Mouse (Mus musculus): ENCODE measurements around the gene Bpifb6. TPM values are rescaled to one million over a fixed set of nuclear protein-coding genes. Genes with fewer than 3 reads are reported as not detected.

Gene Bpifb6
- 1 to 10 TPM in 1 of 2 experiments, under 1 TPM in 1; 0.60 to 6.6 TPM for total RNA-seq (2021)
- long read RNA-seq, experiment 1, partial matches to known transcripts, result 8 of 8 reads
- long read RNA-seq, experiment 1, other reads (novel, unspliced or antisense), result 0 of 8 reads
- long read RNA-seq, experiment 2, result 0 reads

DNA sequence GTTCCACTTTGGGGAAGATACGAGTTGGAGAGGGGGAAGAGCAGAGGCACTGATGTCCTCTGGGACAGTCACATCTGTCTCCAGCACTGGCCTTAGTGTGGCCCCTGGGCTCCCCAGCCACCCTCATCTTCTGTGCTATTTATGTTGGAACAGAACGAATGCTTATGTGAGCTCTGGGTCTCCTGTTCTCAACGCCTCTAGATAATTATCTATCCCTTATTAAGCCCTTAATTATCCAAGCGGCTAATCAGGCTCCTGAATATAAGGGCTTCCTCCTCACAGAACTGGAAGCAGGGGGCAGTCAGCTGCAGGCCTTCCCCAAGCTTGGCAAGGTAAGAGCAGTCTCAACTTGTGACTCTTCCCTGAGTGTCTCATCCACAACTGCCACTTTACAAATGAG lies at the start of gene Bpifb6:
Gene Bpifb6 (plus strand): TSS at position 301 of the 400 bp plus-strand sequence.
- no peak for DNase-seq

DNA sequence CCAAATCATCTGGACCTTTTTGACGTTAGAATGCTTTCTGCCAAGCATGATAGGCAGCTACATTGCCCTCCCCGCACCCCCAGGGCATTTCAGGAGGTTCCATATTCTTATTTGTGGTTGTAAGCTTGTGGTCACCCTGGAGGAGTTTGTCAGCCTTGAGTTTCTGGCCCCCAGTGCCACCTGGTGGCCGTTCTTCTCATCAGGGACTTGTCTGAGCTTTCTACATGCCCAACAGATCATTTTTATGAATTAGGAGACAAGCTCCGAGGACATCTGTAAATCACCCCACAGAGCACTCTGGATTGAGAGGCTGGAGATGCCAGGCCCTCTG lies 49.2 kb upstream of the Bpifb6 start:
- peak; percentile 78 to 81 for DNase-seq

DNA sequence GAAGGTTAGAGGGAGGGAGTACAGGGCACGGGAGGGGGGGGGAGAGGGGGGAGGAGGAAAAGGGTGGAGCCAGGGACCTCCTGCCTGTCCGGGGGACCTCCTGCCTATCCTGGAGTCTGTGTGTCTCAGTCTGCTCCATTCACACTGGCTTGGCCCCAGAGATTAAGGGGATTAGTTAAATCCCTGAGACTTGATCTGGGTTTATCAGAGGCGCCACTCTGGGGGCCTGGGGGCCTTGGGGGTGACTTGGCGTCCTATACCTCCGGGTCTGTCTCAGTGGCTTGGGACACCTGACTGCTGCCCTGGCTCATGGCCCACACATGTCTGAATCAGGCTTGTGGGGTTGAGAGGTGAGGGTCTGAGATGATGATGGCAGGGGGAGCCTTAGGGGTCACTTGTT lies 46.6 kb upstream of the Bpifb6 start:
- DNase-seq, result no peak

DNA sequence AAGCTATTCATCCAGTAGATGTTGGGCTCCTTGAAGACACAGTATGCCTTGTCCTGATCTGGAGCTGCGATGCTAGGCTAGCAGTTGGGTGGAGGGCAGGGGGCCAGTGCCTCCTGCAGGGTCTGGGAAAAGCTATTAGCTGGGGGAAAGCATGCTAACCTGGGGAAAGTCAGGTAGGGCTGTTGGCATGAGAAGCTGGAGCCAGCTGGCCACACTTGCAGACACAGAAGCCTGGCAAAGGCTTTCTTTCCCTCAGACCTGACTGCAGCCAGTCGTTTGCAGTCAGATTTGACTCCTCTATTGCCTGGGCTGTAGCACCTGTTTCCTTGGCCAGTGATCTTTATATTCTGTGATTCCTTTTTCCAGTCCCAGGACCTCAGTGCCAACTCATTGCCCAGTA lies 40.6 kb upstream of the Bpifb6 start:
- no peak for DNase-seq

DNA sequence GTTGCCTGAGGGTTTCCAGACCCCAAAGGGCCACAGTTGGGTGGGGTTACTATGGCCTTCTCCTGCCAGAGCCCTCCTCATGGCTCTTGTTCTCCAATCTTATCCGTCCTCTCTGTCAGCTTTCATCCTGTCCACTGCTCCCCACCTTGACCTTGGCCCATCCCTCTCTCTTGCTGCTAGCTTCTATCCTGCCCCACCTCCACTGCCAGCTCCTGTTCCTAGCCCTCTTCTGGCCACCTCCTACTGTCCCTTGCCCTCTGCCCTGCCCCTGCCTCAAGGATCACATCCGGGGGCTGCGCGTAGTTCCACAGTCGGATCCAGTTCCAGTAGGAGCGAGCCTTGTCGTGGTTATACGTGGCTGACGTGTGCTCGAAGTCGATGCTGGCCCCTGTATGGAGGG lies 39.9 kb upstream of the Bpifb6 start:
- DNase-seq, result no peak

DNA sequence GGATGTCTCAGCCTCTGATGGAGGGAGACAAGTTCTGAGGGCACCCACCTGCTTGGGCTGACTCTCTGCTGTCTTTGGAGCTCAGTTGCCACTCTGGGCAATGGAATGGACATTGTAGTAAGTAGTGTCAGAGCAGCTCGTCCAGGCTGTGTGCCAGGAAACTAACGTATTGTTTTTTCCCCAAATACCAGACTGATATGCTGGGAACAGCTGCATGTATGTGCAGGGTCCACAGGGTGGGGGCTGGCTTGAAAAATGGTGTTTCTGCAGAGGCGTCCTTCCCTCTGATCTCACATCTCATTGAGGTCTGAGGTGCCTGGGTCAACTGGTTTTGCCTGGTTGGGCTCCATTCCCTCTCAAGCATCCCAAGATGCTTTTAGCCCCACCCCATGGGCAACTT lies 39.5 kb upstream of the Bpifb6 start:
- DNase-seq, result no peak

DNA sequence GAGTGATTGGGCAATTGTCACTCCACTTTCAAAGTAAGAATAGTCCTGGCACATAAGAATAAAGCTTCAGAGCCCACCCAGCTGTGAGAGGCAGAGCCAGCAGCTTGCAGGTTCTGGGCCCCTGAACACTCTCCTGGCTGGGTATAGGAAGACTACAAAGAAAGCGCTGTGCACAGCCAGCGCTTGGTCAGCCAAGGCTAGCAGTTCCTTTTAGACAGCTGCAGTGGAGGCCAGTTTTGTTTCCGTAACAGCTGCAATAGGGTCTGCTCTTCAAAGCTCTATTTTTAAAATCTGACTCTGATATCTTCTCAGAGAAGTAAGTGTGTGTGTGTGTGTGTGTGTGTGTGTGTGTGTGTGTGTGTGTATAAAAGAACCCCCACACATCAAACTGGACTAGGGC lies 38.2 kb upstream of the Bpifb6 start:
- no peak for DNase-seq

DNA sequence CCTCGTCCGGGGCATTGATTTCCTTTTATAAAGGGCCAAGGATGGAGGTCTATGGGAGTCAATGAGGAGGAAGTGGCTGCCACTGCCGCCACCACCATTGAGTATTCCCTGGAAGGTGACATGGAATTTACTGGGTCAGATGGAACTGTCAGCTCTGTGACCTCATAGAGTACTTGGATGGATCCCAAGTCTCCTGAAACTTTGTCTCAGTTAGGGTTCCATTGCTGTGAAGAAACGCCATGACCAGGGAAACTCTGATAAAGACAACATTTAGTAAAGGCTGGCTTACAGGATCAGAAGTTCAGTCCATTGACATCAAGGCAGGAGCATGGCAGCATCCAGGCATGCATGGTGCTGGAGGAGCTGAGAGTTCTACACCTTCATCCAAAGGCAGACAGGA lies 29.2 kb upstream of the Bpifb6 start, which contains the start of gene Sun5:
Gene Sun5 (minus strand): TSS at position 101 of the 400 bp plus-strand sequence.
- DNase-seq, result no peak

DNA sequence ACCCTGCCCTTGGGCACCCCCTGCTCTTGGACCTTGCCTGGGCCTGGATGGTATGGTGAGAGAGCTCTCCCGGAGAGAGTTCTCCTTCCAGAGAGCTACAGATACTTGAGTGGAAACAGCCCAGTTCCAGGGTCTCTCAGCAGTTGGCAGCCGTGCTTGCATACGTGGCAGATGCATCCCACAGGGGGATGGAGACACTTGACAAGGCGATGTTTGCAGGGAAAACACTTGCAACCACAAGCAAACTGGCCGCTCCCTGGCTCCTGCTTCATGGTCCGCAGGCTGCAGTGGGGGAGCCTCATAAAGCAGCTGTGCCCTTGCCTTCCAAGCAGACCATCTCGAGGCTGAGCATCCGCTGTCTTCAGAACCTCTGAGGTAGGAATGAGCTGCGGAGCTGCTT lies 25.4 kb upstream of the Bpifb6 start, which contains the start of gene Bpifb2:
Gene Bpifb2 (plus strand): TSS at position 301 of the 400 bp plus-strand sequence.
- no peak for DNase-seq

DNA sequence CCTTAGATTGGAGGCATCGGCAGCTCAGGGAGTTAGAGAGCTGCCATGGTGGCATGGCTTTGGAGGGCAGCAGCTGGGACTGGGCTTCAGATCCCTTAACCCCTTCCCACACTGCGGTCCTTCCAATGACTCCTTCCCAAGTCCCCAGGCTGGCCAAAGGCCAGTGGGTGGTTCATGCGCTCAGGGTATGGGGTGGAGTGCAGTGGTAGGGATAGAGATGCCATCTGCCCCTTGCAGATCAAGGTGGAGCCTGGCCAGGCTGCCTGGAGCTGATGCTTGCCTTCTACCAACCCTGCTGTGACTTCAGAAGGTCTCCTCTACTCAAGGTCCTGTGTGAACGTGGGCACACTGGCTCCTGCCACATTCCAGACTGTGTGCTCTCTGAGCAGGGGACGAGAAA lies 1.1 kb upstream of the Bpifb6 start:
- no peak for DNase-seq

DNA sequence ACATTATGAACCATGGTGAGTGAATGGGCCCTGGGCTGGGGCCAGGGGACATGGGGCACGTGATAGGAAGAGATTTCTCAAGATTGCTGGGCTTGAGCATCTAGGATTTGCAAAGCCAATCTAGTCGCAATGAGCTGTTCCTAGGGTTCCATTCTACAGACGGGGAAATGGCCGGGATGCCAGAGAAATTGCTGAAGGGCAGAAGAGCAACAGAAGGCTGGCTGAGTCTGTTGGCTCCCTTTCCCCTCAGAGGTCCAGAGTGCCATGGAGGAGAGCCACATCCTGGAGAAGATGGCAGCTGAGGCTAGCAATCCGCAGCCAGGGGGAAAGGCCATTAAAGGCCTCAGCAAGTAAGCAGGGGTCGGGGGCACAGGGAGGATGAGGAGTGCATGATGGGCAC lies 2.5 kb downstream of the Bpifb6 start:
- no peak for DNase-seq

DNA sequence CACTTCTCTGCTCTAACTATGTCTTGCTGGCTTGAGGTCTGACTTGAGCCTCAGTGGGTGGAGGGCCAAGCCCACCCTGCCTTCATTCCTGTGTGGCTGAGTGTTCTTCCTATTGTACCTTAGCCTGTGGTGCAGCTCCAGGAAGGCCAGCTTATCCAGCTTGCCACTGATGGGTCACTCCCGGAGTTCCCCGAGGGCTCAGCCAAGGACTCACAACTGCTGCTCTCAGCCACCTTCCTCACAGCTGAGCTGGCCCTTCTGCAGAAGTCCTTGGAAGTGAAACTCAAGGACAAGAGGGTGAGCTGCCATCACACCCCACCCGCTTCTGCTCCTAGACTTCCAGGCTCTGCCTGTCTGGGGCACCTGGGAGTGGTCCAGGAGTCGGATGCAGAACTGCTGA lies 6.4 kb downstream of the Bpifb6 start:
- peak; percentile 60 to 75 for DNase-seq

DNA sequence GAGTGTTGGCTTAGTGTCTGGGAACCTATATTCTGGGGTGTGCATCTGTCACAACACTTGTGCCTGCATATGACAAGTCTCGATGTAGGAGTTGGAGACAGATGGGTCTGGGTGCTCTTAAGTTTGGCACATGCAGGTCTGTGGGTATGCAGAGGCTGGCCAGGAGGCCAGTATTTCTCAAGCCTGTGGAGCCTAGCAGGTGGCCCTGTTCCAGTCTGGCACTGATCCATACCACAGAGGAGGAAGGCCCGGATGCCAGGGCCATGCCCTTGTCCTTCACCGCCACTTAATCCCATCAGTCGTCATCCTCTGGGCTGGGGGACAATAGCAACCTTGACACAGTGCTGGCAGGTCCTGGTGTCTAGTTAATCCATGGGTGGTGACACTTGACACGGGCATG lies 14.0 kb downstream of the Bpifb6 start:
- DNase-seq, result peak; percentile 86 to 95

DNA sequence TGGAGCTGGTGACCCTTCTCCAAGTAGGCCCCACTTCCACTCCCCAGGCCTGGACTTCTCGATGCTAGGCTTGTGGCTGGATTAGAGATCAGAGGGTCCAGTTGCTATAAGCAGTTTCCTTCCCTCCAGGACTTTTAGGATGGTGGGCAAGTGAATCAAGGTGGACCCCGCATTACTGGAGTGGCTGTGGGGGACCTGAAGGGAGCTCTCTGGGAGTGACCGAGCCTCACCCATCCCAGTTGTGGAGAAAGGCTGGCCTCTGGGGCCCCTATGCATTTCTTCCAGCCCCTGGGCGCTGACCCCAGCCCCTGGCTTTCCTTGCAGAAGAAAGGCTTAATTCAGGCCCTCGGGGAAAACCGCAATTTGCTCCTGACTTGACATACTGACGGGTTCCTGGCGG lies 17.7 kb downstream of the Bpifb6 start, which contains the start of gene Bpifb3:
Gene Bpifb3 (plus strand): TSS at position 301 of the 400 bp plus-strand sequence.
- DNase-seq, result no peak

DNA sequence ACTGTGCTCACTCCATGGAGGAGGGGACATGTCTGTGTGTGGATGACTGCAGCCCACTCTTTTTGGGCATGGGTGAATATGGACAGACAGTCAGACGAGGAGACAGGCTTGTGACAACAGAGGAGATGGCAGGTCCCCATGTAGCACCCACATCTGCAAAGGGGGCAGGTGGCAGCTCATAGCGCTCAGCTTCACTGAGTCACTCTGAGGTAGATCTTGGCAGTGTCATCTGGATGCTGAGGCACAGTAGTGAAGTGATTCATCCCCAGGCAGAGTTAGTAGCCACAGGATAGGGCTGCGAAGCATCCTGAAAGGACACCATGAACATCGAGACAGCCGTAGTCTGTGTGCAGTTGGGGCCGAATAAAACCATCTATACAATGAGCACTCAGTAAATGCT lies 21.1 kb downstream of the Bpifb6 start:
- peak; percentile 9 to 18 for DNase-seq

DNA sequence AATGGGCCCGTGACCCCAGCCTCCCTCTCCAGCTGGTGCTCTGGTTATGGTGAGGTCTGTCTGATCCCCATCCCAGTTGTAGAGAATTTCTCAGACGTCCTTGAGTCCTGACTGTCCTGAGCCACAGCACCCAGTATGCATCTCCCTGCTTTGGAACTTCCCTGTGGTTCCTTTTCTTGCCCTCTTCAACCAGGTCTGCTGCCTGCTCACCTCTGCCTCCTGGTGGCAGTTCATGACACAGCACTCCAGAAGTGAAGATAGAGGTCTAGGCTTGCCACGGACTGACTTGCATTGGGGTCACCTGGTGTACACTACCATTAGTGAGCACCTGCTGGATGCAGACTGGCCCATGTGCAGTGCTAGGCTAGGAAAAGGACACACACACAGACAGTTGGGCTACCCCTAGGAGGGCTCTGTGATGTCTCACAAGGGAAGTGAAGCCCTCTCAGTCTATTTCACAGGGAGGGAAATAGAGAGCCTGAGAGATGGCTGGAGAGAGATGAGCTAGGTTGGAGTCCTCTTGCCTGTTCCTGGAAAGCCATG lies 29.8 kb downstream of the Bpifb6 start:
- DNase-seq, result peak; percentile 75 to 76

DNA sequence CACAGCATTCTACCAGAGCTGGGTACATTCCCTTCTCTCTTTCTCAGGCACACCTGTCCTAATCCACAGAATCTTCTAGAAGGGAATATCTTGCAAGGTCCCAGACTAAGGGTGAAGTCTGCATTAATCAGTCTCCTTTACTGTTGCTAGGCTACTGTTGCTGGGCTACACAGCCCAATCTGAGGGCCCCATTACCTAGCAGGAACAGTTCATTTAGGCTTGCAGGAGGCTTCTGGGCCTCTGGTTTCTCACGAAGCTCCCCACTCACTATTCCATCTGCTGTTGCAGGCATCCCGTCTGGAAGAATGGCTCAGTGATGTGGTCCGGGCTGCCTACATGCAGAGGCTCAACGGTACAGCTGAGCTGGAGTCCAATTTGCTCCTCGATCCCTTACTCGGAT lies 30.9 kb downstream of the Bpifb6 start:
- DNase-seq, result no peak

DNA sequence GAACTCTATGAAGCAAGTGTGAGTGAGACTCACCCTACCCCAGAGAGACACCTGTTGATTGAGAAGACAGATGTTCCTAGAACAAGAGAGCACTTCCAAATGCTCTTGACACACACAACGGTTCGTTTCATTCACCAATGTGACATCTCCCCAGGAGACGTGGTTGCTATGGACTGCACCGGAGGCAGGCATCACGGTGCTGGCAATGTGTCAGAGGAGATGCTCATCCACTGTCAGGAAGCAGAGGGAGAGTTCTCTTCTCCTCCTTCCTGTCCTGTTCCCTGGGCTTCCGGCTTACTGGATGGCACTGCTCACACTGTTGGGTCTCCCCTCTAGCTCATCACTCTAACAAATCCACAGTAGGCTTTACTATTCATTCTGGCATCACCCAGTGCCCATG lies 33.1 kb downstream of the Bpifb6 start:
- no peak for DNase-seq

DNA sequence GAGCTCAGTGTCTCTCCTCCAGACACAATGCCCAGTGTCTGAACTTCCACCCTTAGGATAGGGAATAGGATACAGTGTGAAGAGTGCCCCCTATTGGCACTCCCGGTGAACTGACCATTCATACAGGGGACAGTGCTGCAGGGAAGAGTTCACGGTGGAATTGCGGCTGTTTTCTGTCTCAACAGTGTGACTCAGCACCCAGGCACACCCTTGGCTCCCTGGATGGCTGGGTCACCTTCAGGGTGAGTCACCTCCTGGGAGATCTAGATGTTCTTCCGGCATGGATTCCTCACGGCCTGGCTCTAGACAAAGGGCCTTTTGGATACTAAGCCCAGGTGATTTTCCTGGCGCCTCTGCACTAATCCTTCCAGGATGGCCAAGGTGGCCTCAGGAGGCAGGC lies 35.2 kb downstream of the Bpifb6 start:
- DNase-seq, result peak; percentile 37 to 63

DNA sequence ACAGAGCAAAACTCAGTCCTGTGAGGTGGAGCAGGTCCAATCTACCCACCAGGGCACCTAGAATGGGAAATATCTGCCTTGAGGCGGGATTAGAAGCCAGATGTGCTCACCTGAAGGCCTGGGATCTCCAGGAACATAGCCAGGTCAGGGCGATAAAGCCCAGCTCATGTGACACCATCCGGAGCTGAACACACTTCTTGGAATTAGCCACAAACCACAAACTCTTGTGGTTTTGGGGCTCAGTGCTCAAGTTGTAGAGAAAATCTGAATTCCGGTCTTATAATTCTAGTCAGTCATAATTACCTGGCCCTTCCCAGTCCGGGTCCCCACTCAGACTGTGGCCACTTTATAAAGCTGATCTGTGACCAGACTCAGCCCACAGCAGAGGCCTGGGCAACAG lies 37.7 kb downstream of the Bpifb6 start, which contains the start of gene Bpifb4:
Gene Bpifb4 (plus strand): TSS at position 370 of the 400 bp plus-strand sequence.
- no peak for DNase-seq

DNA sequence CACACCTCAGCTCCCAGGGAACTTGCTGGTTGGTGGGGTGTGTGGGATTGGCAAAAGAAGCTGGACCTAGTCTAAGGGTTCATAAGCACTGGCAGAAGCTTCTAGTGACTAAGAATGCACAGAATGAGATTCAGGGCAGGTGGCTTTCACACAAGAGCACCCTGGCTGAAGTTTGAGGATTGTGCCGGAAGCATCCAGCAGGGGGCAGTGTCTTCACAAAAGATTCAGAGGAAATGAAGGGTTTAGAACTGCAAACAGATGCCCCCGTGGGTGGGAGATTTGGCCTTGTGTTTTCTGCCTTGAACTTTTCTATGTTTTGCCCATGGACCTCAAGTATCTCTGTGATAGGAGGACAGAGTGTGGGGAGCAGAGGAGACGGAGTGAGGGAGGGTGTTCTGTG lies 43.3 kb downstream of the Bpifb6 start:
- peak; percentile 54 to 68 for DNase-seq

DNA sequence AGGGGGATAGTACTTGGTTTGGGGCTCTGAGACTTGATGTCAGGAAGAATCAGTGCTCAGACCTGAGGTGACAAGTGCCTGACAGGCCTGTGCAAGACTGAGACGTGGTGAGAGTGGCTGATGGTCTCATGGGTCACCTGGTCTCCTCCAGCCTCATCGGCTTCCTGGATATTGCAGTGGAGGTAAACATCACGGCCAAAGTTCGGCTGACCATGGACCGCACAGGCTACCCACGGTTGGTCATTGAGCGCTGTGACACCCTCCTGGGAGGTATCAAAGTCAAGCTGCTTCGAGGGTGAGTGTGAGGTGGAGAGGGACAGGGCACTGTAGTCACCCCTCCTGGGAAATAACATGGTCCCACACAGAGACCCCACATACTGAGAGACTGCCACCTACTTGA lies 44.4 kb downstream of the Bpifb6 start:
- DNase-seq, result no peak

DNA sequence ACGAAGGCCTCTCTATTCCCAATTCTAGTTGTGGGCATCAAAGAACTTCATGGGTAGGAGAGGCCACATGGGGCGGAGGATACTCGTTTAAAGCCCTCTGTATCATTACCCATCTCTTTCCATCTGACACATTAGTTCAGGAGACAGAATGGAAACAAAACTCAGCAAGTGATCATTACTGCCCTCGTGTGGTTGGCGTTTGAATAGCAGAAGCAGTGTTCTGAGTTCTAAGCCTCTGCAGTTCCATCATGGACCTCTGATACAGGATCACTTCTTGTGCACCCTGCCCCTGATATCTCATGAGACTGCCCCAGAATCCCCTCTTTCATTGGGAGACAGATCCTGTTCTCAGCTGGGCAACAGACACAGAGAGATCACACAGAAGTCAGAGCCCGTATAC lies 52.7 kb downstream of the Bpifb6 start:
- peak; percentile 67 to 71 for DNase-seq

DNA sequence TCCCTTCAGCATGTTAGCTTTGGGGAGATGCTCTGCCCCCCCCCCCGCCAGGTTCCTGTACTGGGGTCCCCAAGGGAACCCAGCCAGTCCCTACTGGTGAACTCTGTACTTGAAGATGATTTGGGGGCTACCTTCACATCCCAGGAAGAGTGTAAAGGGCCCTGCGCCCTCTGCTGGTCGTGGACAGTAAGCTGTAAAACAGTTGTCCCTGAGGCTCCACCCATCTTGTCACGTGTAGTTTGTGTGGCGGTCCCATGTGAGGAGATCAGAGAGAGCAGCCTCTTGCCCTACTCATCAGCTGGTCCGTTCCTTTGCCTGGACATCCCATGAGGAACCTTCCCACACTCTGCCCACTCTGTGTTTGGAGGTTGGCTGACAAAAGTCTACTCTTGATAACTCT lies 53.6 kb downstream of the Bpifb6 start:
- DNase-seq, result peak; percentile 68 to 72
